Mouse (Mus musculus): ENCODE measurements around the gene Gm10999. TPM values are rescaled to one million over a fixed set of nuclear protein-coding genes. Genes with fewer than 3 reads are reported as not detected.
"Not testable (repeated sequence)": the region's sequence is repeated elsewhere in the genome, so short reads cannot be mapped to it uniquely, and the experiment has no call there.

Gm10999 gene
- polyA plus RNA-seq (2015; fragmentation: Nextera tagmentation; extraction: Ambion mirVana), result not detected in 2 replicates

DNA sequence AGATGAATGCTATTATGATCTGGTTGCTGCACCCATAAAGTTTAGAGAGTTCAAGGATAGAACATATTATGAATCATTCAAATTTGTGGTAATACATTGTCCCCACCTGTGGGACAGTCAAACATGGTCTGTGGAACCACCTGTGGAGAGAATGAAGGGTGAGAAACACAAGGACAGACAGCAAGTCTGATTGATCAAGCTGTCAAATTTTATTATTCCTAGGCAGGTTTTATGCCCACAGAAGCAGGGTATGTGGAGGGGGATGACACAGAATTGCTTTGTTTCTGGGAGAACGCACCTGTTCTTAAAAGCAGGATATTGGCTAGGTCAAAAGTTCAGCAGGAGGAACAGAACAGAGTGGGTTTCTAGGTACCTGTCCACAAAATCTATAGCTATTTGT is at the start of gene Gm10999:
Gm10999 (minus strand) TSS at position 101 of the 400 bp plus-strand sequence.
- no peak within 1 kb of the TSS for H3K4me3 ChIP-seq
- 56% methylated on average over 1 of the region's 1 CpGs for WGBS
- no peak within 1 kb of the TSS for H3K27ac ChIP-seq (replicated peaks)
- no peak within 1 kb of the TSS for H3K9ac ChIP-seq
- H3K4me2 ChIP-seq, result no peak within 1 kb of the TSS
- no peaks in the 10 kb centered on the region for H3K4me1 ChIP-seq
- H3K36me3 ChIP-seq, result no peaks in the 10 kb centered on the region
- H3K27me3 ChIP-seq (replicated peaks), result no peaks in the 10 kb centered on the region
- ATAC-seq (ENCODE audit: extremely low read depth, insufficient number of reproducible peaks, low FRiP score, low TSS enrichment), result no peak
- H3K9me3 ChIP-seq, result no peaks in the 10 kb centered on the region

DNA sequence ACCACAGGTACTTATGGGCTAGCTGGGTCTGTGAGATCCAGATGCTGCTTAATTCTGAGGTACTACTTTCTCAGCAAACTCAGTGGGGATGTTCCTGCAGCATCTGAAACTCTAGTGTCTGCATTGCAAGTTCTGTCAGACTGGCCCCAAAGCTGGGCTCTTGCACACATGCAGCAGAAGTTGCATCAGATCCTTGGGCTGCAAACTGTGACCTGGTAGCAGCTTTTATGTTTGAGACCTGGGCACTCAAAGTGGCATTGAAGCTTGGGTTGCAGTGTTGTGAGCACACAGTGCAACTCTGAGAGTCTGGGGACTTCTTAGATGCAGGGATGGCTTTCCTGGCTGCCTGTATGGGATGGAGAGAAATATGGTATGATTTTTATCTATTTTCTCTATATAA is 2.0 kb upstream of the Gm10999 start:
- H3K27ac ChIP-seq (replicated peaks), result no peak overlapping the region
- no peaks in the 10 kb centered on the region for H3K9me3 ChIP-seq
- H3K4me1 ChIP-seq, result no peaks in the 10 kb centered on the region
- no peak overlapping the region for H3K4me3 ChIP-seq
- no peak overlapping the region for H3K9ac ChIP-seq
- H3K36me3 ChIP-seq, result no peaks in the 10 kb centered on the region
- H3K27me3 ChIP-seq (replicated peaks), result no peaks in the 10 kb centered on the region
- ATAC-seq (ENCODE audit: extremely low read depth, insufficient number of reproducible peaks, low FRiP score, low TSS enrichment), result no peak
- H3K4me2 ChIP-seq, result no peak overlapping the region

- not testable (repeated sequence) for H3K4me2 ChIP-seq; H3K9me3 ChIP-seq; H3K4me3 ChIP-seq; H3K9ac ChIP-seq; H3K36me3 ChIP-seq; H3K27ac ChIP-seq (replicated peaks); H3K27me3 ChIP-seq (replicated peaks); H3K4me1 ChIP-seq; ATAC-seq (ENCODE audit: extremely low read depth, insufficient number of reproducible peaks, low FRiP score, low TSS enrichment)
- WGBS, result 63% methylated on average over 3 of the region's 3 CpGs
Observed at GRCm38 (mm10) chr8:129115761-129116160, 15.7 kb downstream of the Gm10999 start.

Other genes with a start within 250 kb of the Gm10999 start
- gene Ccdc7a, start 66.1 kb downstream of the Gm10999 start, polyA plus RNA-seq (2015; fragmentation: Nextera tagmentation; extraction: Ambion mirVana), result 0.15 TPM in 1 of 2 replicates, not detected in the other
- gene Ccdc7b, start 64.5 kb downstream of the Gm10999 start, polyA plus RNA-seq (2015; fragmentation: Nextera tagmentation; extraction: Ambion mirVana), result not detected in 2 replicates
- 15.2 and 17.3 TPM in 2 replicates for gene 2610044O15Rik8, start 102.7 kb upstream of the Gm10999 start, polyA plus RNA-seq (2015; fragmentation: Nextera tagmentation; extraction: Ambion mirVana)